Mouse (Mus musculus) myocyte (in vitro differentiated cells): Measurements from ENCODE around the gene Susd3. TPM values are rescaled to one million over a fixed set of nuclear protein-coding genes. Genes with fewer than 3 reads are reported as not detected.

Experiments
- H3K27me3 ChIP-seq: one replicate; pipeline ENCODE4 v1.6.1; 2011; ENCODE audit not compliant: control insufficient read depth, insufficient read depth, insufficient read length
- H3K36me3 ChIP-seq: one replicate; pipeline ENCODE4 v1.6.1; 2011; ENCODE audit not compliant: control insufficient read depth, insufficient read depth
- H3K4me2 ChIP-seq: one replicate; pipeline ENCODE4 v1.6.1; 2011; ENCODE audit warnings: low read depth, control low read depth
- H3K4me3 ChIP-seq: one replicate; pipeline ENCODE4 v1.5.1; 2011; ENCODE audit warnings: mild to moderate bottlenecking, control low read depth, moderate library complexity
- H3K79me2 ChIP-seq: one replicate; pipeline ENCODE4 v1.6.1; 2011; ENCODE audit not compliant: control insufficient read depth, insufficient read depth
- H3ac ChIP-seq: one replicate; pipeline ENCODE4 v1.6.1; 2011; ENCODE audit not compliant: control insufficient read depth, insufficient read length
- CEBPB ChIP-seq: IDR thresholded peaks from 2 replicates; pipeline ENCODE4 v1.6.1; 2011; ENCODE audit warnings: mild to moderate bottlenecking, moderate library complexity; ENCODE audit not compliant: poor library complexity, insufficient read depth, severe bottlenecking
- E2F4 ChIP-seq: IDR thresholded peaks from one replicate; pipeline ENCODE4 v1.6.1; 2011; ENCODE audit warnings: mild to moderate bottlenecking, control low read depth, moderate library complexity; ENCODE audit not compliant: insufficient read depth
- MAX ChIP-seq: IDR thresholded peaks from one replicate; pipeline ENCODE4 v1.6.1; 2011; ENCODE audit warnings: low read depth, mild to moderate bottlenecking, control low read depth
- MYOD1 ChIP-seq, 3 experiments: IDR thresholded peaks; one replicate each; pipeline ENCODE4 v1.6.1; 2011; ENCODE audit warnings: control low read depth in 2 of 3, low read depth in 2 of 3, mild to moderate bottlenecking in 2 of 3, moderate library complexity in 1 of 3; ENCODE audit not compliant: insufficient read length in 2 of 3, control insufficient read depth in 1 of 3
- MYOG ChIP-seq, 3 experiments: IDR thresholded peaks; one replicate each; pipeline ENCODE4 v1.6.1; 2011; ENCODE audit warnings: control low read depth in 2 of 3, low read depth in 2 of 3, mild to moderate bottlenecking in 2 of 3; ENCODE audit not compliant: insufficient read length in 2 of 3, control insufficient read depth in 1 of 3, insufficient read depth in 1 of 3
- POLR2A ChIP-seq: IDR thresholded peaks from one replicate; pipeline ENCODE4 v1.6.1; 2011; ENCODE audit warnings: low read depth, mild to moderate bottlenecking, control low read depth, moderate library complexity; ENCODE audit not compliant: insufficient read length
- POLR2AphosphoS2 ChIP-seq: IDR thresholded peaks from one replicate; pipeline ENCODE4 v1.6.1; 2011; ENCODE audit warnings: low read depth, control low read depth; ENCODE audit not compliant: insufficient read length
- REST ChIP-seq: IDR thresholded peaks from one replicate; pipeline ENCODE4 v1.6.1; 2011; ENCODE audit warnings: mild to moderate bottlenecking, control low read depth, moderate library complexity; ENCODE audit not compliant: insufficient read depth, insufficient read length
- SRF ChIP-seq: IDR thresholded peaks from one replicate; pipeline ENCODE4 v1.6.1; 2011; ENCODE audit warnings: low read depth; ENCODE audit not compliant: control insufficient read depth, insufficient read length
- TCF12 ChIP-seq: IDR thresholded peaks from one replicate; pipeline ENCODE4 v1.6.1; 2011; ENCODE audit warnings: mild to moderate bottlenecking, control low read depth; ENCODE audit not compliant: poor library complexity, insufficient read depth, severe bottlenecking
- TCF3 ChIP-seq: IDR thresholded peaks from one replicate; pipeline ENCODE4 v1.6.1; 2011; ENCODE audit warnings: low read depth, control low read depth; ENCODE audit not compliant: insufficient read length
- USF1 ChIP-seq: IDR thresholded peaks from one replicate; pipeline ENCODE4 v1.6.1; 2011; ENCODE audit warnings: low read depth, mild to moderate bottlenecking, control low read depth, moderate library complexity
- polyA plus RNA-seq: library from polyadenylated mRNA; unstranded; fragments of >200 nt; fragmentation: generic; extraction: Trizol; gene quantifications from one replicate; pipeline ENCODE4 v1.2.1, GENCODE M21; 2012; ENCODE audit warnings: missing spikeins

The Susd3 gene
- polyA plus RNA-seq, 1 experiment, result 2.2 TPM

DNA sequence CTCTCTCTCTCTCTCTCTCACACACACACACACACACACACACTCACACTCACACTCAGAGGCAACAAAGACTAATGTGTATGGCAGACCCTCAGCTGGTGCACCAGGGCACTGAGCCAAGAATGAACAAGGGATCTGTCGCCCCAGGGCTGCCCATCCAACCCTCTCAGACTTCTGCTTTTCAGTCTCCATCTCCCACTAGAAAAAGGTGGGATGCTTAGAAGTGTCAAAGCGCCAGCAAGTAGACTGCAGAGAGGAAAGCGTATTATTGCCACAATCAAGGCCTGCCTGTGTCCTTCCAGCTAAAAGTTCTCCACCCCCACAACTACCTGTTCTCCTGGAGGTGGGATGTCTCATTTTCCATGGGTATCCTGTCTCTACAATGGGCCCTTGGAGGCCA lies 34.1 kb downstream of the Susd3 start:
- Histone ChIP-seq H3K4me3 (peak overlapping the region; percentile 43), H3ac (no peak overlapping the region), H3K4me2 (peak overlapping the region; percentile 92), H3K79me2 (peaks cover 20% of the 10 kb centered on the region), H3K27me3 (no peaks in the 10 kb centered on the region), H3K36me3 (no peaks in the 10 kb centered on the region)
- TF ChIP-seq CEBPB (no peak), SRF (no peak), TCF12 (no peak), POLR2AphosphoS2 (no peak), TCF3 (no peak), E2F4 (no peak)

DNA sequence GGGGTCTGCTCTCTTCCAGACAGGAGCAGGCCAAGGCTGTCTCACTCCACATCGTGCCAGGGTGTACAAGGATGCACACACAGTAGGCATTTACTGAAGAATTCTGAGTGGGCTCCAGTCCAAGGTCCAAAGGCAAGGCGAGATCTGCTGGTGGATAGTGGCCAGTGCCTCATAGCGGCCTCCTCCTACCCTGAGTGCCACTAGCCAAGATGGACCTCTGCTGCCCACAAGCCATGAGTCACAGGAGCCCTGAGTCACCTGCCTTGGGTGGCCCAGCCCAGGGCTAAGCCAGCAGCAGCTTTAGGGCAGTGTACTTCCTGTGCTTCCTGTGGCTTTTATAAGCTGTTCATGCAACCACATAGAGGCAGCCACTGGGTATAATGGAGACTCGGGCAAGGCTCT lies 35.0 kb downstream of the Susd3 start:
- peak overlapping the region; percentile 43 for H3K4me3 ChIP-seq
- H3K4me2 ChIP-seq, result peak overlapping the region; percentile 92
- H3ac ChIP-seq, result no peak overlapping the region
- H3K36me3 ChIP-seq, result no peaks in the 10 kb centered on the region
- peaks cover 20% of the 10 kb centered on the region for H3K79me2 ChIP-seq
- TF ChIP-seq POLR2AphosphoS2, result peak; percentile 24
- peak in 2 of 3 experiments; percentile 18 to 83 for TF ChIP-seq MYOG (IDR thresholded peaks at IDR 0.05; ENCODE audit: control insufficient read depth in 1 of 3, insufficient read depth in 1 of 3, insufficient read length in 2 of 3, low read depth in 2 of 3)
- peak in 2 of 3 experiments; percentile 58 to 82 for TF ChIP-seq MYOD1 (IDR thresholded peaks at IDR 0.05; ENCODE audit: control insufficient read depth in 1 of 3, insufficient read length in 2 of 3, low read depth in 2 of 3)
- TF ChIP-seq TCF12, result no peak
- TF ChIP-seq POLR2A, result peak; percentile 11
- TF ChIP-seq SRF, result no peak
- no peak for TF ChIP-seq E2F4
- TF ChIP-seq TCF3, result no peak
- TF ChIP-seq USF1, result peak; percentile 9
- TF ChIP-seq MAX, result no peak
- TF ChIP-seq REST, result no peak
- no peaks in the 10 kb centered on the region for H3K27me3 ChIP-seq

DNA sequence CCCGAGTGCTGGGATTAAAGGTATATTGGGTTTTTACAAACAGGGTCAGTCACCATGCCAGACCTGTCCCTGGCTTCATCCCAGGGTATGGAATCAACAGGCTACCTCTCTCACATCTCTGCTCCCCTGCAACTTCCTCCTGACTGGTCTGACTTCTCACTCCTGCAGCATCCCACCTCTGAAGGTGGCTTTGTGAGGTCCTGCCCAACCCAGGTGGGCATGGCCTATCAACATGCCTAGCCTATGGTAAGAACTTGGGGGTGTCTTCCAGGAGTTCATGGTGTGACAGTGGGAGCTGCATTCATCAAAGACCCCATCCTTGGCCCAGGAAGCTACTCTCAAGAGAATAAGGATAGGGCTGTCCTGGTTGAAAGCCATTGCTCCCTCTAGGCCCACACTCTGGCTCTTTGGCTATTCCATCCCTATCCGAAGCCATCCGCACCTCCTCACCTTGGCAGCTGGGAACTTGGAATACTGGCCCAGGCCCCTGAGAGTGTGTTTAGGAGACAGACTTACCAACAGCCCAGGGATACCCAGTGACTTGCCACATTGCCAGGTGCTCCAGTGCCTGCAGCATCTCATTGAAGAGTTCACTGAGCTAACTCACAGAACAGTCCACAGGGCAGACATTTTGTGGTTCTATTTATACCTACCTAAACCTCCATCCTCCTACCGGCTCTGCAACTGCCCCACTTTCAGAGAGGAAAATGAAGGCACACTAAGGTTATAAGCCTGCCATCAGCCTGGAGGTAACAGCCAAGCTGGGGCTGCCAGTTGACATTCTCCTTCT lies 35.6 kb downstream of the Susd3 start:
- Histone ChIP-seq H3K4me2 (peak overlapping the region; percentile 92), H3ac (no peak overlapping the region), H3K36me3 (no peaks in the 10 kb centered on the region), H3K4me3 (peak overlapping the region; percentile 43), H3K79me2 (peaks cover 20% of the 10 kb centered on the region), H3K27me3 (no peaks in the 10 kb centered on the region)
- TF ChIP-seq TCF3, result no peak
- TF ChIP-seq POLR2A, result no peak
- TF ChIP-seq MAX, result no peak
- no peak for TF ChIP-seq MYOD1 (IDR thresholded peaks at IDR 0.05; ENCODE audit: control insufficient read depth in 1 of 3, insufficient read length in 2 of 3, low read depth in 2 of 3)
- no peak for TF ChIP-seq TCF12

DNA sequence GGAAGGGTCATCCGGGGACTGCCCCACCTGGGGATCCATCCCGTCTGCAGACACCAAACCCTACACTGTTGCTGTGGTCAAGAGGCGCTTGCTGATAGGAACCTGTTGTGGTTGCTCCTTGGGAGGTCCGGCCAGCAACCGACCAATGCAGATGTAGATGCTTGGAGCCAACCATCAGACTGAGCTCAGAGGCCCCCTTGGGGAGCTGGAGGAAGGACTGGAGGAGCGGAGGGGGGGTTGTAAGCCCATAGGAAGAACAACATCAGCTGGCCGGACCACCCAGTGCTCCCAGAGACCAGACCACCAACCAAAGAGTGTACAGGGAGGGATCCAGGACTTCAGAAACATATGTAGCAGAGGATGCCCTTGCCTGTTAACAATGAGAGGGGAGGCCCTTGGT lies 39.2 kb downstream of the Susd3 start:
- Histone ChIP-seq H3K36me3 (peaks cover 4% of the 10 kb centered on the region), H3ac (no peak overlapping the region), H3K27me3 (no peaks in the 10 kb centered on the region), H3K4me2 (no peak overlapping the region), H3K4me3 (no peak overlapping the region), H3K79me2 (peaks cover 20% of the 10 kb centered on the region)
- TF ChIP-seq POLR2AphosphoS2 (no peak), SRF (no peak)

DNA sequence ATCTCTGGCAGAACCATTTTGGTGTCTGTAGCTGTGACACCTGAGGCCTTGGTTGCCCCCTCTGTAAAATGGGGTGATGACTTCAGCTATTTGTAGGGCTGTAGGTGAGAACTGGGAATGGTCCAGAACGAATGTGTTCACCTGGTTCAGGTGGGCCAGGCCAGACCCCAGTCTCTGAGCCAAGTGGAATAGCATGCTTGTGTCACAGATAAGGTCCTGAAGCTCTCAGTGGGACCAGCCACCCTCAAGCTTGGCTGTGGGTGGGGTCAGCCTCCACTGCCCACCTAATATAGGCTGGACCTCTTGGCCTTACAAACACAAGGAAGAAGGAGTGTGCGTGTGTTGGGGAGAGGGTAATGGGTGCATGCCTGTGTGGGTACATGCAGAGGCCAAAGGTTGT lies 42.2 kb downstream of the Susd3 start:
- peaks cover 7% of the 10 kb centered on the region for H3K79me2 ChIP-seq
- H3K4me3 ChIP-seq, result no peak overlapping the region
- peaks cover 9% of the 10 kb centered on the region for H3K36me3 ChIP-seq
- H3K27me3 ChIP-seq, result no peaks in the 10 kb centered on the region
- H3K4me2 ChIP-seq, result no peak overlapping the region
- H3ac ChIP-seq, result no peak overlapping the region
- TF ChIP-seq TCF12, result no peak
- TF ChIP-seq POLR2AphosphoS2, result no peak
- no peak for TF ChIP-seq MYOG (IDR thresholded peaks at IDR 0.05; ENCODE audit: control insufficient read depth in 1 of 3, insufficient read depth in 1 of 3, insufficient read length in 2 of 3, low read depth in 2 of 3)
- TF ChIP-seq TCF3, result no peak
- no peak for TF ChIP-seq POLR2A
- TF ChIP-seq REST, result no peak
- no peak for TF ChIP-seq MYOD1 (IDR thresholded peaks at IDR 0.05; ENCODE audit: control insufficient read depth in 1 of 3, insufficient read length in 2 of 3, low read depth in 2 of 3)
- no peak for TF ChIP-seq E2F4
- TF ChIP-seq SRF, result no peak
- TF ChIP-seq CEBPB, result no peak
- TF ChIP-seq MAX, result no peak
- no peak for TF ChIP-seq USF1
